Mouse (Mus musculus): Measurements from ENCODE around the gene Camta1. TPM values are rescaled to one million over a fixed set of nuclear protein-coding genes. Genes with fewer than 3 reads are reported as not detected.

Gene Camta1
- polyA plus RNA-seq, 1 experiment from 2014 or later = 25.3 TPM

DNA sequence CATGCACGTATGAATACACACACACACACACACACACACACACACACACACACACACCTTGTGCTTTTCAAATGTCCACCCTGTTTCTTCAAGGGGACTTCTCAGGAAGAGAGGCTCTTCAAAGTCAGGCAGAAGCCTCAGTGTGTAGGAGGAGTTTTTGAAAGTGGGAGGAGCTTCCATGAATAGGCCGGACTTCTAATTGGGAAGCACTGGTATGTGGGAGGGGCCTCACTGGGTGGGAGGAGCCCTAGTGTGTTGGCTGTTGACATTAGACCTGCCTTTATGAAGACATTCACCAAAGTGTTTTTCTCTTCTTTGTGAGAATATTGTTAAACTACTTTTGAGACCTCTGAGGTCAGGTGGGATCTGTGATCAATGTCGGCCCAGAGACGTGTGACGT is 346.4 kb downstream of the Camta1 start:
- no peak overlapping the region for H3K27ac ChIP-seq (ENCODE audit: low read length)
- 85% methylated on average over 5 of the region's 5 CpGs for WGBS (ENCODE audit: insufficient replicate concordance)

DNA sequence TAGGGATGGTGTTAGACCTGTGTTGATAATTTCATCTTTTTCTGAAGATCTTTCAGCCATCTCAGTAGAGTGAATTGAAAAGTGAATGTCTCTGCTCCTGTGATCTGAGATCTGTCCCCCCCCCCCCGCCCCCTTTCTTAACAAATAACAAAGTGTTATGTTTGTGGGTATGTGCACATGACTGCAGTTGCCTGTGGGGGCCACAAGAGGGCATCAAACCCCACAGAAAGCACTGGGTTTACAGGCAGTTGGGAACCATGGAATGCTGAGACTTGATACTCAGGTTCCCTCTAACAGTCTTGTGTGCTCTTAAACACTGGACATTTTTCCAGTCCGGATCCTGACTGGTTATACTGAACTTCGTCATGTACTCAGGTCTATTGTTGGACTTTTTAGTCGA is 350.6 kb downstream of the Camta1 start:
- Histone ChIP-seq H3K27ac (ENCODE audit: low read length) (no peak overlapping the region), H3K27me3 (ENCODE audit: control insufficient read depth, insufficient read depth, low read depth, low read length) (no peaks in the 10 kb centered on the region), H3K4me1 (ENCODE audit: control insufficient read depth, low read depth, low read length) (no peaks in the 10 kb centered on the region), H3K4me3 (ENCODE audit: low read depth, low read length) (no peak overlapping the region), H3K9ac (ENCODE audit: low read depth, low read length) (no peak overlapping the region), H3K9me3 (replicated peaks; ENCODE audit: control insufficient read depth, low read length) (no peaks in the 10 kb centered on the region), H3K4me2 (ENCODE audit: low read depth, low read length) (no peak overlapping the region), H3K36me3 (ENCODE audit: control insufficient read depth, insufficient read depth) (no peaks in the 10 kb centered on the region)
- ATAC-seq (ENCODE audit: low read depth) = no peak
- 60% methylated on average over 4 of the region's 4 CpGs for WGBS (ENCODE audit: insufficient replicate concordance)

More for the DNA sequence above, 346.4 kb downstream of the Camta1 start:
- Histone ChIP-seq H3K9ac (ENCODE audit: low read depth, low read length) (no peak overlapping the region), H3K4me3 (ENCODE audit: low read depth, low read length) (no peak overlapping the region), H3K36me3 (ENCODE audit: control insufficient read depth, insufficient read depth) (no peaks in the 10 kb centered on the region), H3K9me3 (replicated peaks; ENCODE audit: control insufficient read depth, low read length) (no peaks in the 10 kb centered on the region), H3K4me1 (ENCODE audit: control insufficient read depth, low read depth, low read length) (no peaks in the 10 kb centered on the region), H3K4me2 (ENCODE audit: low read depth, low read length) (no peak overlapping the region), H3K27me3 (ENCODE audit: control insufficient read depth, insufficient read depth, low read depth, low read length) (no peaks in the 10 kb centered on the region)
- ATAC-seq (ENCODE audit: low read depth) = no peak

DNA sequence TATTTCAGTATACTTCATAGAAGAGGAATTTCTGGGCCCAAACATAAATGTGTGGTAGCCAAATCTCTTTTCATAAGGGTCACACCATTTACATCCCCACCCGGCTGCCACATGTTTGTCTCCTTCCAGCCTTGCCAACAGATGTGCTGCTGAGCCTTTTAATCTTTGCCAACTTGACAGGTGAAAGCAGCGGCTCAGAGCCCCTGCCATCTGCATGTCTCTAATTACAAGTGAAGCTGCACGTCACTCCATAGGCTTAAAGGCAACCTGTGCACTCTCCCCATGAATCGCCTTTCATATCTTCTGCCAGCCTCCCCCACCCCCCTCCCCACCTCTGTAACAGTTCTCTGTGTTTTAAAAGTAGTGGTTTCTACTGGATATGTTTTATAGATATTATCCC is 351.3 kb downstream of the Camta1 start:
- WGBS (ENCODE audit: insufficient replicate concordance) = 65% methylated on average over 4 of the region's 4 CpGs
- no peak overlapping the region for H3K9ac ChIP-seq (ENCODE audit: low read depth, low read length)
- H3K4me3 ChIP-seq (ENCODE audit: low read depth, low read length) = no peak overlapping the region
- no peaks in the 10 kb centered on the region for H3K36me3 ChIP-seq (ENCODE audit: control insufficient read depth, insufficient read depth)
- ATAC-seq (ENCODE audit: low read depth) = no peak
- H3K4me2 ChIP-seq (ENCODE audit: low read depth, low read length) = no peak overlapping the region
- no peak overlapping the region for H3K27ac ChIP-seq (ENCODE audit: low read length)
- H3K9me3 ChIP-seq (replicated peaks; ENCODE audit: control insufficient read depth, low read length) = no peaks in the 10 kb centered on the region
- H3K27me3 ChIP-seq (ENCODE audit: control insufficient read depth, insufficient read depth, low read depth, low read length) = no peaks in the 10 kb centered on the region
- H3K4me1 ChIP-seq (ENCODE audit: control insufficient read depth, low read depth, low read length) = no peaks in the 10 kb centered on the region

DNA sequence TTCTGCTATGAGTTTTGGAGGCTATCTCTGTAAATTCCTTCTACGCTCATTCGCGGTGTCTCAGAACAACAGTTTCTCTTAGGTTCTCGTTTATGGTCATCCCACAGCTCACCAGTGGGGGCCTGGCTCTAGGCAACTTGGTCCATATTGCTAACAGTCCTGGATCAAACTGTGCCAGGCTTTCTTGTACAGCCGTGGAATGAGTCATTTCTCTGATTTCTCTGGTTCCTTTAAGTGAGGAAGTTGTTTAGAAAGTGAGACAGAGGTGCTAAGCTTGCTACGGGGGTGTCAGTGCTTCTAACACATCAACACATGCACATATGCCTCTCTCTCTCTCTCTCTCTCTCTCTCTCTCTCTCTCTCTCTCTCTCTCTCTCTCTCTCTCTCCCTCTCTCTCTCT is 355.0 kb downstream of the Camta1 start:
- no peaks in the 10 kb centered on the region for H3K9me3 ChIP-seq (replicated peaks; ENCODE audit: control insufficient read depth, low read length)
- 55% methylated on average over 6 of the region's 6 CpGs for WGBS (ENCODE audit: insufficient replicate concordance)
- H3K4me3 ChIP-seq (ENCODE audit: low read depth, low read length) = no peak overlapping the region
- H3K4me1 ChIP-seq (ENCODE audit: control insufficient read depth, low read depth, low read length) = no peaks in the 10 kb centered on the region
- H3K27me3 ChIP-seq (ENCODE audit: control insufficient read depth, insufficient read depth, low read depth, low read length) = no peaks in the 10 kb centered on the region
- no peak overlapping the region for H3K27ac ChIP-seq (ENCODE audit: low read length)
- H3K4me2 ChIP-seq (ENCODE audit: low read depth, low read length) = no peak overlapping the region
- no peak overlapping the region for H3K9ac ChIP-seq (ENCODE audit: low read depth, low read length)
- ATAC-seq (ENCODE audit: low read depth) = no peak
- H3K36me3 ChIP-seq (ENCODE audit: control insufficient read depth, insufficient read depth) = no peaks in the 10 kb centered on the region

DNA sequence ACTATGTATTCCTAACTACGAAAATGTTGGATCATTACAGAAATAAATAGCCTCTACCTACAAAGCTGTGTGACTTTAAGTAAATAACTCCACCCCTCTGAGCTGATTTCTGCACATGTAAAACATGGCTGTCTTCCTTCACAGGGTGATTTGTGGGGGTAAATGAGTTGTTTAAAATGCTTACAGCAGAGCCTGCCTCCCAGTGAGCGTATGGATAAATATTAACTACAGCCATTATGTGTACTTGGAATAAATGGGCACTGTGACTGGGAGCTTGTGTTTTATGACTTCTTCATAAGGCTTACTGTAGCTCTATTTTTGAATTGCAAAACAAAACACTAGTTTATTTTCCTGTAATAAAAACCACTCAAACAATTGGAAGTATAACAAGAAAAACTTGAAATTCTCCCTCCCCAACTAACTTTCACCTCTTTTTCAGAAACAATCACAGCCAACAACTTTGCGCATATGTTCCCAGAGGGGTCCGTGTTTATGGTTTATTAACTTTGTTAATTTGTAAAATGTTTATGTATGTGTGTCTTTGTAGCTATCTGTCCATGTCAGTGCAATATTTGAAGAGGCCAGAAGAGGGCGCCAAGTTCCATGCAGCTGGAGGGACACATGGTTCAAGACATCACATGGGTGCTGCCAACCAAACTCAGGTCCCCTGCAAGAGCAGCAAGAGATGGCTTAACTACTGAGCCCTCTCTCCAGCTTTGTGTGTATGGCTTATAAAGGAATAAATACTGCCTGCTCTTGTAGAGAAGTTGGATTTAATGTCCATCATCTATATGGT is 363.0 kb downstream of the Camta1 start:
- ATAC-seq (ENCODE audit: low read depth) = no peak
- Histone ChIP-seq H3K27me3 (ENCODE audit: control insufficient read depth, insufficient read depth, low read depth, low read length) (no peaks in the 10 kb centered on the region), H3K36me3 (ENCODE audit: control insufficient read depth, insufficient read depth) (no peaks in the 10 kb centered on the region), H3K27ac (ENCODE audit: low read length) (no peak overlapping the region), H3K4me1 (ENCODE audit: control insufficient read depth, low read depth, low read length) (no peaks in the 10 kb centered on the region), H3K4me3 (ENCODE audit: low read depth, low read length) (no peak overlapping the region), H3K9ac (ENCODE audit: low read depth, low read length) (no peak overlapping the region), H3K9me3 (replicated peaks; ENCODE audit: control insufficient read depth, low read length) (peaks cover 2% of the 10 kb centered on the region; the same call in 1 of the 2 replicates), H3K4me2 (ENCODE audit: low read depth, low read length) (no peak overlapping the region)
- 64% methylated on average over 5 of the region's 5 CpGs for WGBS (ENCODE audit: insufficient replicate concordance)

DNA sequence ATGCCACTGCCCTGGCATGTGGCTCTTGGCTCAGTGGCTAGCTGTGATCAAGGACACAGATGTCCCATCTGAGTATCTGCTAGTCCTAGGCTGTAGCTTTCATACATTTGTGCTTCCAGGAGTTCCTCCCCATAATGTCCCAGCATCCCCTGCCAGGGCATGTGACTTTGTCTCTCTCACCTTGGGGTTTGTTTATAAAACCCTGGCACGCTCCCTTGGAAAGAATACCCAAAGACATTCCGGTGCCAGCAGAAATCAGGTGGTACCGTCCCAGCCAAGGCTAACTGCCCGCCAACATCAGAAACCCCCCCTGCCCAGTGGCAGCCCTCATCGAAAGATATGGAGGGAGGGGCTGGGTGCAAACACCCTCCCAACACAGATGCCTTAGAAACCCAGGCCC is 365.1 kb downstream of the Camta1 start:
- no peaks in the 10 kb centered on the region for H3K4me1 ChIP-seq (ENCODE audit: control insufficient read depth, low read depth, low read length)
- no peak overlapping the region for H3K4me2 ChIP-seq (ENCODE audit: low read depth, low read length)
- ATAC-seq (ENCODE audit: low read depth) = no peak
- H3K9me3 ChIP-seq (replicated peaks; ENCODE audit: control insufficient read depth, low read length) = peaks cover 2% of the 10 kb centered on the region; the same call in 1 of the 2 replicates
- WGBS (ENCODE audit: insufficient replicate concordance) = 71% methylated on average over 5 of the region's 5 CpGs
- H3K4me3 ChIP-seq (ENCODE audit: low read depth, low read length) = no peak overlapping the region
- H3K27ac ChIP-seq (ENCODE audit: low read length) = no peak overlapping the region
- no peaks in the 10 kb centered on the region for H3K27me3 ChIP-seq (ENCODE audit: control insufficient read depth, insufficient read depth, low read depth, low read length)
- no peaks in the 10 kb centered on the region for H3K36me3 ChIP-seq (ENCODE audit: control insufficient read depth, insufficient read depth)
- no peak overlapping the region for H3K9ac ChIP-seq (ENCODE audit: low read depth, low read length)

DNA sequence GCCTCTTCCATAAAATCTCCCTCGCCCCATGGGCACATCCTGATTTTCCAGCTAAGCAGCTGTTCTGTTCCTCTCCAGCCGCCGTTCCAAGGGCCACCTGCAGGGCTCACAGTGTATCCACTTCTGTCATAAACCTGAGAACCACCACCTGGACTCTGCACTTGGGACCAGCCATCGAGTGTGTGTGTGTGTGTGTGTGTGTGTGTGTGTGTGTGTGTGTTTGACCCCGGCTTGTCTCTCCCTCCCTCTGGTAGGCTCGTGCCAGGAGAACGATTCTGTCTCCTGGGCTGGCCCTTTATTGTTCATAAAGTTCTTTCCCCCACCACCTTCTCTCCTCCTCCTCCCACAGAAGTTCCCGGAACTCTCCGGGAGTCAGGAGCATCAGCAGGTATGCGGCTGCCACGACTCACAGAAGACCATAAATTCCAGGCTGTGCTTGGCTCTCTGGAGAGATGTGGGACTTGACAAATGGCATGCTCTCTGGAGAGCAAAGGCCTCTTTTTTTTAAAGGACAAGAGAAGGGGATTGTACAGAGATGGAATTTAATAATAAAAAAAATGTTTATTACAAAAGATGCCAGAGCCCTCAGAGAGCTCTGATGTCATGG is 366.3 kb downstream of the Camta1 start:
- WGBS (ENCODE audit: insufficient replicate concordance) = 53% methylated on average over 11 of the region's 11 CpGs
- H3K27me3 ChIP-seq (ENCODE audit: control insufficient read depth, insufficient read depth, low read depth, low read length) = no peaks in the 10 kb centered on the region
- H3K36me3 ChIP-seq (ENCODE audit: control insufficient read depth, insufficient read depth) = no peaks in the 10 kb centered on the region
- peaks cover 2% of the 10 kb centered on the region; the same call in 1 of the 2 replicates for H3K9me3 ChIP-seq (replicated peaks; ENCODE audit: control insufficient read depth, low read length)
- no peak overlapping the region for H3K4me2 ChIP-seq (ENCODE audit: low read depth, low read length)
- no peaks in the 10 kb centered on the region for H3K4me1 ChIP-seq (ENCODE audit: control insufficient read depth, low read depth, low read length)
- no peak overlapping the region for H3K27ac ChIP-seq (ENCODE audit: low read length)
- no peak for ATAC-seq (ENCODE audit: low read depth)
- no peak overlapping the region for H3K4me3 ChIP-seq (ENCODE audit: low read depth, low read length)
- H3K9ac ChIP-seq (ENCODE audit: low read depth, low read length) = no peak overlapping the region

DNA sequence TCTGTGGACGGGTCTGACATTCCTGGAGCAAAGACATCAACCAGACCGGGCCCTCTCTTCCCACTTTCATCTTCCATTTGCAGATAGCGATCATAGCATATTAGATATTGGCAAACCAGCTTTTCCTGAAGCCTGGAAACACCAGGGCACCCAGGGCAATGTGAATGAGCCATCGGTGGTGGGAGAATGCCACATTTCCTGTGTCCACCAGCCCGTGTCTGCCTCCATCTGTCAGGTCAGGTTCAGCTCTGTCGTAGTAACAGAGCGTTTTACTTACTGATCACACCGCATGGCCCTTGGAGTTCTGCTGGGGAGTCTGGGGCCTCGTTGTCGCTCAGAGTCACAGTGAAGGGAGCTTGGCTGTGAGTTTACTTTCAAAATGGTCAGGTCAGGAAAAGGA is 368.9 kb downstream of the Camta1 start:
- Histone ChIP-seq H3K36me3 (ENCODE audit: control insufficient read depth, insufficient read depth) (no peaks in the 10 kb centered on the region), H3K27ac (ENCODE audit: low read length) (no peak overlapping the region), H3K4me2 (ENCODE audit: low read depth, low read length) (no peak overlapping the region), H3K4me1 (ENCODE audit: control insufficient read depth, low read depth, low read length) (no peaks in the 10 kb centered on the region), H3K27me3 (ENCODE audit: control insufficient read depth, insufficient read depth, low read depth, low read length) (no peaks in the 10 kb centered on the region), H3K9ac (ENCODE audit: low read depth, low read length) (no peak overlapping the region), H3K9me3 (replicated peaks; ENCODE audit: control insufficient read depth, low read length) (peaks cover 2% of the 10 kb centered on the region; the same call in 1 of the 2 replicates), H3K4me3 (ENCODE audit: low read depth, low read length) (no peak overlapping the region)
- ATAC-seq (ENCODE audit: low read depth) = no peak
- WGBS (ENCODE audit: insufficient replicate concordance) = 67% methylated on average over 10 of the region's 10 CpGs

DNA sequence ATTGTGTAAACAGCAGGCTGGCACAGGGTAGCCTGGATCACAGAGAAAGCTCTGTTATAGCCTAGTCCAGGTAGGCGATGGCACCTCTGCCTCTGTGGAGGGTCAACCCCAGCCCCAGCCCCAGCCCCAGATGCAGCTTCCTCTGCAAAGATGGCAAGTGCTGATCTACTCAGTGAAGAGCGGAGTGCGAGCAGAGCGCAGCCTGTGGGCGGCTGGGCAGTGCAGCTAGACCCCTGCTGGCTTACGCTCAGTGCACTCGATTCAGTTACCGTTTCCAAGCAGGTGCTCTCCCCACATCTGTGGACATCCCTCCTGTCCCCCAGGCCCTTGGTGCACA is 377.7 kb downstream of the Camta1 start:
- 69% methylated on average over 8 of the region's 8 CpGs for WGBS (ENCODE audit: insufficient replicate concordance)
- ATAC-seq (ENCODE audit: low read depth) = no peak

More for the DNA sequence above, 377.7 kb downstream of the Camta1 start:
- no peak overlapping the region for H3K4me2 ChIP-seq (ENCODE audit: low read depth, low read length)
- H3K4me3 ChIP-seq (ENCODE audit: low read depth, low read length) = no peak overlapping the region
- H3K36me3 ChIP-seq (ENCODE audit: control insufficient read depth, insufficient read depth) = no peaks in the 10 kb centered on the region
- H3K4me1 ChIP-seq (ENCODE audit: control insufficient read depth, low read depth, low read length) = no peaks in the 10 kb centered on the region
- no peaks in the 10 kb centered on the region; the same call in 1 of the 2 replicates for H3K9me3 ChIP-seq (replicated peaks; ENCODE audit: control insufficient read depth, low read length)
- H3K27me3 ChIP-seq (ENCODE audit: control insufficient read depth, insufficient read depth, low read depth, low read length) = no peaks in the 10 kb centered on the region
- no peak overlapping the region for H3K27ac ChIP-seq (ENCODE audit: low read length)
- H3K9ac ChIP-seq (ENCODE audit: low read depth, low read length) = no peak overlapping the region

Data from liver, embryonic 16.5 days (tissue).